Mouse (Mus musculus): ENCODE measurements around the gene Arhgap9.

- no peak for TF ChIP-seq POLR2A (IDR thresholded peaks at IDR 0.05; ENCODE audit: borderline replicate concordance, extremely low read depth, low read depth, low read length)
- TF ChIP-seq CTCF (IDR thresholded peaks at IDR 0.05; ENCODE audit: insufficient read depth, low read length), result no peak
Measured at GRCm38 (mm10) chr10:127351719-127352118, 30.0 kb downstream of the Arhgap9 start.

Data from lung, adult 2 months (tissue).